Comparison of ENCODE assay signal across 27 mouse cellular contexts in the genomic region with DNA sequence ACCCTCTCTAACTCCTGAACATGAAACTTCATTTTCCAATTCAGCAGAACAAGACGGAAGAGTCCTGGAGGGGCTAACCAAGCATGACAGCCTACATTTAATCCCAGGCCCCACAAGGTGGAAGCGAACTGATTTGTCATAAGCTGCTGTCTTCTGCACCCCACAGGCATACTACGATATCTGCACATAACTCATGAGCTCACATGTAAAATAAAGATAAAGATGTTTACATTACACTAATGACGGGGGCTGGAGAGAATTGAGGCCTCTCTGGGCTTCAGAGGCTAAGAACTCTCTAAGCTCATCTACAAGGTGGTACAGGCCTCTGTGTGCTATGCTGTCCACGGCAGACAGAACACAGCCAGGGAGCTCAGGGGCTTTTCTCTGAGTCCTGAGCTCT. TPM values are rescaled to one million over a fixed set of nuclear protein-coding genes. Genes with fewer than 3 reads are reported as not detected.
DNase-seq lines count a peak whose midpoint lies in the region; ATAC-seq lines count a peak whose summit lies in the region.
"Had no signal": no experiment of that assay in that cellular context is flagged by ENCODE, and none has a peak within 500 bp of the region (broad histone marks: within the 10 kb centered on the region; RNA-seq: fewer than 3 reads in every experiment).

No protein-coding gene starts in this region.

- intact Hi-C loops in heart, postnatal 14 days (cut with DNase I), result no loop called here

- 67% methylated on average over 5 of the region's 5 CpGs for WGBS in heart, embryonic 13.5 days
- 50% methylated on average over 5 of the region's 5 CpGs for WGBS in liver, embryonic 12.5 days (ENCODE audit: insufficient replicate concordance)
- WGBS in forebrain, embryonic 11.5 days, result 95% methylated on average over 5 of the region's 5 CpGs

- peaks cover 46% of the 10 kb centered on the region for H3K4me1 ChIP-seq in heart, embryonic 13.5 days
- peaks cover 49% of the 10 kb centered on the region for H3K4me1 ChIP-seq in liver, embryonic 12.5 days
- peaks cover 5% of the 10 kb centered on the region for H3K4me1 ChIP-seq in forebrain, embryonic 11.5 days (replicated peaks; ENCODE audit: control insufficient read depth, insufficient read depth, low read length)

- no peak for DNase-seq in heart, postnatal 14 days
- peak; percentile 6 for DNase-seq in c-Kit-negative CD71-positive TER-119-positive erythroid progenitor cells, embryonic 14.5 days (ENCODE audit: low read depth, low spot score)
- DNase-seq in forebrain, embryonic 11.5 days (ENCODE audit: low spot score), result no peak
- no peak for DNase-seq in urinary bladder, postnatal 25 days (ENCODE audit: low spot score)
- DNase-seq: cerebellum, adult 11-12 months; cerebellum, postnatal 10 days; gastrocnemius, postnatal 10 days; heart, postnatal 10 days; kidney, postnatal 4 days; layer of hippocampus, adult 9-11 months; lung, postnatal 36 days; right cerebral cortex, postnatal 4 days had no signal

- no peak overlapping the region for H3K4me3 ChIP-seq in heart, embryonic 13.5 days
- no peak overlapping the region for H3K4me3 ChIP-seq in liver, embryonic 12.5 days
- H3K4me3 ChIP-seq in forebrain, embryonic 11.5 days (ENCODE audit: low read depth, low read length), result no peak overlapping the region
- H3K4me3 ChIP-seq: embryonic facial prominence, embryonic 12.5 days; erythroblast, embryonic 14.5 days; hindbrain, embryonic 15.5 days; lung, embryonic 15.5 days; midbrain, embryonic 10.5 days; myocyte; neural tube, embryonic 13.5 days had no signal

- H3K9ac ChIP-seq in heart, embryonic 13.5 days, result no peak overlapping the region
- H3K9ac ChIP-seq in liver, embryonic 12.5 days, result 0 out of 2 replicates have a peak overlapping the region, but pooled peaks have one; percentile 9
- H3K9ac ChIP-seq in forebrain, embryonic 11.5 days (ENCODE audit: low read length), result no peak overlapping the region
- H3K9ac ChIP-seq: embryonic facial prominence, embryonic 12.5 days; hindbrain, embryonic 15.5 days; lung, embryonic 15.5 days; neural tube, embryonic 13.5 days had no signal

- no peak overlapping the region for H3K4me2 ChIP-seq in heart, embryonic 13.5 days
- H3K4me2 ChIP-seq in liver, embryonic 12.5 days, result peak overlapping the region; percentile 46; the same call in 1 of the 2 replicates
- H3K4me2 ChIP-seq in forebrain, embryonic 11.5 days (ENCODE audit: low read depth, low read length, severe bottlenecking), result no peak overlapping the region
- H3K4me2 ChIP-seq: embryonic facial prominence, embryonic 12.5 days; heart, embryonic 11.5 days; hindbrain, embryonic 15.5 days; lung, embryonic 15.5 days; neural tube, embryonic 13.5 days had no signal

- H3K27ac ChIP-seq in heart, embryonic 13.5 days (replicated peaks), result 0 out of 2 replicates have a peak overlapping the region, but pooled peaks have one; percentile 12
- peak overlapping the region; percentile 72 for H3K27ac ChIP-seq in liver, embryonic 12.5 days
- no peak overlapping the region for H3K27ac ChIP-seq in forebrain, embryonic 11.5 days (ENCODE audit: low read depth, low read length)
- H3K27ac ChIP-seq: embryonic facial prominence, embryonic 12.5 days; hindbrain, embryonic 15.5 days; lung, embryonic 15.5 days; midbrain, embryonic 10.5 days; neural tube, embryonic 13.5 days had no signal

- H3K36me3 ChIP-seq in heart, embryonic 13.5 days, result peaks cover 57% of the 10 kb centered on the region
- H3K36me3 ChIP-seq in liver, embryonic 12.5 days, result peaks cover 81% of the 10 kb centered on the region
- H3K36me3 ChIP-seq in forebrain, embryonic 11.5 days (ENCODE audit: control insufficient read depth, insufficient read depth, low read length), result peaks cover 7% of the 10 kb centered on the region; the same call in 1 of the 2 replicates

- ATAC-seq in heart, embryonic 13.5 days (ENCODE audit: extremely low read depth, insufficient number of reproducible peaks, low FRiP score, low TSS enrichment), result no peak
- peak; percentile 74 for ATAC-seq in liver, embryonic 12.5 days
- peak; percentile 61 for ATAC-seq in megakaryocyte progenitor cell, adult 5-6 weeks (replicated peaks; ENCODE audit: poor library complexity)
- no peak for ATAC-seq in megakaryocyte, adult 5-6 weeks (ENCODE audit: poor library complexity, severe bottlenecking)
- ATAC-seq in forebrain, embryonic 11.5 days (replicated peaks; ENCODE audit: low FRiP score), result no peak
- ATAC-seq: forebrain, embryonic 16.5 days; midbrain, embryonic 16.5 days; Patski had no signal

- H3K9me3 ChIP-seq in heart, embryonic 13.5 days, result no peaks in the 10 kb centered on the region
- no peaks in the 10 kb centered on the region for H3K9me3 ChIP-seq in liver, embryonic 12.5 days (replicated peaks)
- no peaks in the 10 kb centered on the region for H3K9me3 ChIP-seq in forebrain, embryonic 11.5 days (ENCODE audit: control insufficient read depth, low read length)
- H3K9me3 ChIP-seq: embryonic facial prominence, embryonic 12.5 days; hindbrain, embryonic 15.5 days; lung, embryonic 15.5 days; midbrain, embryonic 10.5 days; neural tube, embryonic 13.5 days had no signal

- no peaks in the 10 kb centered on the region for H3K27me3 ChIP-seq in heart, embryonic 13.5 days (replicated peaks)
- no peaks in the 10 kb centered on the region for H3K27me3 ChIP-seq in liver, embryonic 12.5 days (replicated peaks)
- H3K27me3 ChIP-seq in forebrain, embryonic 11.5 days (ENCODE audit: control insufficient read depth, insufficient read depth, low read length), result no peaks in the 10 kb centered on the region
- H3K27me3 ChIP-seq: embryonic facial prominence, embryonic 12.5 days; hindbrain, embryonic 15.5 days; lung, embryonic 15.5 days; neural tube, embryonic 13.5 days; Patski had no signal

RNA-seq across cellular contexts. Expression of a gene that starts 5.8 kb away (rescaled TPM):
- 61.3 and 63.2 TPM in 2 replicates for polyA plus RNA-seq in heart, embryonic 13.5 days (2015; fragmentation: Nextera tagmentation; extraction: Ambion mirVana)
- total RNA-seq in heart, postnatal 14 days (2021), result 100 to 1,000 TPM; 117 to 124 TPM
- polyA plus RNA-seq in liver, embryonic 12.5 days (2016; fragmentation: Nextera tagmentation; extraction: Ambion mirVana), result 101 and 103 TPM in 2 replicates
- 148 and 151 TPM in 2 replicates for total RNA-seq in megakaryocyte progenitor cell, adult 5-6 weeks (2015)
- total RNA-seq in megakaryocyte progenitor cell, adult 5-6 weeks (2017), result 371 and 490 TPM in 2 replicates
- 84.8 and 87.0 TPM in 2 replicates for total RNA-seq in megakaryocyte, adult 5-6 weeks (2015)
- 313 and 322 TPM in 2 replicates for total RNA-seq in megakaryocyte, adult 5-6 weeks (2017)
- polyA plus RNA-seq in forebrain, embryonic 11.5 days (2014; fragmentation: Nextera tagmentation; extraction: Ambion mirVana), result 111 and 129 TPM in 2 replicates

RNA-seq across cellular contexts. Expression of a gene that starts 30.0 kb away (rescaled TPM):
- 13.6 and 15.8 TPM in 2 replicates for polyA plus RNA-seq in heart, embryonic 13.5 days (2015; fragmentation: Nextera tagmentation; extraction: Ambion mirVana)
- total RNA-seq in heart, postnatal 14 days (2021), result 1 to 10 TPM; 6.1 to 7.4 TPM
- 18.3 and 19.8 TPM in 2 replicates for polyA plus RNA-seq in liver, embryonic 12.5 days (2016; fragmentation: Nextera tagmentation; extraction: Ambion mirVana)
- total RNA-seq in megakaryocyte progenitor cell, adult 5-6 weeks (2015), result 25.6 and 30.9 TPM in 2 replicates
- 4.7 and 4.8 TPM in 2 replicates for total RNA-seq in megakaryocyte progenitor cell, adult 5-6 weeks (2017)
- 14.2 and 19.0 TPM in 2 replicates for total RNA-seq in megakaryocyte, adult 5-6 weeks (2015)
- 1.9 and 3.2 TPM in 2 replicates for total RNA-seq in megakaryocyte, adult 5-6 weeks (2017)
- polyA plus RNA-seq in forebrain, embryonic 11.5 days (2014; fragmentation: Nextera tagmentation; extraction: Ambion mirVana), result 24.1 and 25.5 TPM in 2 replicates

RNA-seq across cellular contexts. Expression of a gene that starts 56.2 kb away (rescaled TPM):
- polyA plus RNA-seq in heart, embryonic 13.5 days (2015; fragmentation: Nextera tagmentation; extraction: Ambion mirVana), result 31.2 and 38.7 TPM in 2 replicates
- 100 to 1,000 TPM in 1 of 2 experiments, 10 to 100 TPM in 1; 97.5 to 109 TPM for total RNA-seq in heart, postnatal 14 days (2021)
- polyA plus RNA-seq in liver, embryonic 12.5 days (2016; fragmentation: Nextera tagmentation; extraction: Ambion mirVana), result 18.8 and 19.8 TPM in 2 replicates
- total RNA-seq in megakaryocyte progenitor cell, adult 5-6 weeks (2015), result 57.9 and 79.5 TPM in 2 replicates
- 42.2 and 49.6 TPM in 2 replicates for total RNA-seq in megakaryocyte progenitor cell, adult 5-6 weeks (2017)
- total RNA-seq in megakaryocyte, adult 5-6 weeks (2015), result 59.1 and 62.0 TPM in 2 replicates
- total RNA-seq in megakaryocyte, adult 5-6 weeks (2017), result 38.3 and 38.4 TPM in 2 replicates
- polyA plus RNA-seq in forebrain, embryonic 11.5 days (2014; fragmentation: Nextera tagmentation; extraction: Ambion mirVana), result 46.0 and 49.3 TPM in 2 replicates

Comparison
In these comparisons a context has a peak if more than half of its experiments do, and no peak if none do; other contexts are left out.
1. ATAC-seq: peak in liver, embryonic 12.5 days (single experiment) and megakaryocyte progenitor cell, adult 5-6 weeks (single experiment); none in heart, embryonic 13.5 days (single experiment), megakaryocyte, adult 5-6 weeks (single experiment) and forebrain, embryonic 11.5 days (single experiment).